Mouse (Mus musculus) intestine, embryonic 14.5 days (tissue): ENCODE measurements around the gene H2-DMa. TPM values are rescaled to one million over a fixed set of nuclear protein-coding genes. Genes with fewer than 3 reads are reported as not detected.

ENCODE experiments used
- ATAC-seq: fragments of 200-750 bp; cut with Nextera tagmentation; replicated peaks from 2 replicates; pipeline ENCODE4 v1.8.0; 2017; ENCODE audit warnings: low read depth, moderate number of reproducible peaks, moderate TSS enrichment, moderate library complexity; ENCODE audit not compliant: low FRiP score, low TSS enrichment
- DNase-seq: peaks from one replicate; pipeline ENCODE4 v3.0.0-alpha.2; 2018; ENCODE audit warnings: low spot score
- H3K27ac ChIP-seq: fragments of 300-500 bp; sonication (generic); 2 replicates; pipeline ENCODE4 v1.5.1; 2014; ENCODE audit warnings: low read depth, mild to moderate bottlenecking, control low read depth
- H3K27me3 ChIP-seq: fragments of 300-500 bp; sonication (generic); replicated peaks from 2 replicates; pipeline ENCODE4 v1.6.1; 2014; ENCODE audit warnings: low read length, control low read depth; ENCODE audit not compliant: control insufficient read depth, insufficient read depth
- H3K36me3 ChIP-seq: fragments of 300-500 bp; sonication (generic); 2 replicates; pipeline ENCODE4 v1.6.1; 2014; ENCODE audit warnings: low read length, control low read depth; ENCODE audit not compliant: control insufficient read depth, insufficient read depth
- H3K4me1 ChIP-seq: fragments of 300-500 bp; sonication (generic); replicated peaks from 2 replicates; pipeline ENCODE4 v1.6.1; 2014; ENCODE audit warnings: low read length, control low read depth, mixed read lengths; ENCODE audit not compliant: control insufficient read depth, insufficient read depth
- H3K4me2 ChIP-seq: fragments of 300-500 bp; sonication (generic); 2 replicates; pipeline ENCODE4 v1.6.1; 2014; ENCODE audit warnings: low read length
- H3K4me3 ChIP-seq: fragments of 300-500 bp; sonication (generic); 2 replicates; pipeline ENCODE4 v1.5.1; 2014; ENCODE audit warnings: low read depth, low read length, control low read depth, mixed read lengths
- H3K9ac ChIP-seq: fragments of 300-500 bp; sonication (generic); 2 replicates; pipeline ENCODE4 v1.6.1; 2014; ENCODE audit warnings: mild to moderate bottlenecking, low read length
- H3K9me3 ChIP-seq: fragments of 300-500 bp; sonication (generic); 2 replicates; pipeline ENCODE4 v1.6.1; 2016; ENCODE audit warnings: low read length, control low read depth; ENCODE audit not compliant: control insufficient read depth
- WGBS: fragments of 180-500 bp; shearing (Covaris S2); extraction: QIAGEN DNeasy Blood & Tissue Kit; methylation state at CpG from one replicate; pipeline ENCODE4 v1.1.7; 2014; 5-methylcytosine and 5-hydroxymethylcytosine counted together
- polyA plus RNA-seq: library from polyadenylated mRNA; unstranded; fragments of >200 nt; fragmentation: Nextera tagmentation; extraction: Ambion mirVana; gene quantifications from 2 replicates; pipeline ENCODE4 v1.2.1, GENCODE M21; 2014

H2-DMa gene
- polyA plus RNA-seq, 1 experiment from 2014 or later, result 11.0 TPM

GRCm38 (mm10) chr17:34118873-34119248 lies 480 bp upstream of the H2-DMa start:
- Histone ChIP-seq H3K4me2 (peak overlapping the region; percentile 97), H3K4me3 (peak overlapping the region; percentile 95), H3K27ac (peak overlapping the region; percentile 100), H3K9ac (peak overlapping the region; percentile 89), H3K27me3 (no peaks in the 10 kb centered on the region), H3K36me3 (peaks cover 51% of the 10 kb centered on the region), H3K9me3 (no peaks in the 10 kb centered on the region), H3K4me1 (peaks cover 13% of the 10 kb centered on the region)
- WGBS, result under 1% methylated on average over 36 of the region's 38 CpGs
- DNase-seq, result no peak
- ATAC-seq, result no peak

- WGBS, result under 1% methylated on average over 41 of the region's 42 CpGs
- ATAC-seq (peak; percentile 5), DNase-seq (peak; percentile 90)
- Histone ChIP-seq H3K9me3 (no peaks in the 10 kb centered on the region), H3K9ac (peak overlapping the region; percentile 96), H3K36me3 (peaks cover 37% of the 10 kb centered on the region), H3K4me2 (peak overlapping the region; percentile 97), H3K4me1 (peaks cover 22% of the 10 kb centered on the region), H3K27ac (peak overlapping the region; percentile 100), H3K27me3 (no peaks in the 10 kb centered on the region), H3K4me3 (peak overlapping the region; percentile 95)
Measured at GRCm38 (mm10) chr17:34120180-34120723, 911 bp downstream of the H2-DMa start.

- peak overlapping the region; percentile 95 for H3K4me3 ChIP-seq
- ATAC-seq, result peak; percentile 6
- peaks cover 16% of the 10 kb centered on the region; the same call in 1 of the 2 replicates for H3K4me1 ChIP-seq
- H3K36me3 ChIP-seq, result peaks cover 31% of the 10 kb centered on the region
- under 1% methylated on average over 29 of the region's 31 CpGs for WGBS
- no peaks in the 10 kb centered on the region for H3K27me3 ChIP-seq
- H3K9ac ChIP-seq, result peak overlapping the region; percentile 96
- DNase-seq, result peak; percentile 92
- H3K9me3 ChIP-seq, result no peaks in the 10 kb centered on the region
- H3K27ac ChIP-seq, result peak overlapping the region; percentile 100
- H3K4me2 ChIP-seq, result peak overlapping the region; percentile 97
Measured at GRCm38 (mm10) chr17:34120814-34121171, 1.5 kb downstream of the H2-DMa start.

GRCm38 (mm10) chr17:34121172-34121878 lies 2.0 kb downstream of the H2-DMa start:
- Histone ChIP-seq H3K27ac (peak overlapping the region; percentile 100), H3K4me3 (peak overlapping the region; percentile 95), H3K4me1 (peaks cover 13% of the 10 kb centered on the region; the same call in 1 of the 2 replicates), H3K27me3 (no peaks in the 10 kb centered on the region), H3K36me3 (peaks cover 26% of the 10 kb centered on the region), H3K4me2 (peak overlapping the region; percentile 97), H3K9me3 (no peaks in the 10 kb centered on the region), H3K9ac (peak overlapping the region; percentile 96)
- ATAC-seq (peak; percentile 12), DNase-seq (peak; percentile 92)
- 0% methylated on average over 32 of the region's 35 CpGs for WGBS

GRCm38 (mm10) chr17:34121879-34122187 lies 2.5 kb downstream of the H2-DMa start:
- H3K4me2 ChIP-seq, result peak overlapping the region; percentile 97
- DNase-seq (no peak), ATAC-seq (no peak; the same call in 1 of the 2 replicates)
- H3K9ac ChIP-seq, result peak overlapping the region; percentile 96
- peak overlapping the region; percentile 95 for H3K4me3 ChIP-seq
- under 1% methylated on average over 10 of the region's 10 CpGs for WGBS
- H3K4me1 ChIP-seq, result peaks cover 18% of the 10 kb centered on the region; the same call in 1 of the 2 replicates
- H3K27me3 ChIP-seq, result no peaks in the 10 kb centered on the region
- H3K9me3 ChIP-seq, result no peaks in the 10 kb centered on the region
- peak overlapping the region; percentile 100 for H3K27ac ChIP-seq
- H3K36me3 ChIP-seq, result peaks cover 21% of the 10 kb centered on the region

GRCm38 (mm10) chr17:34122188-34122984 lies 3.0 kb downstream of the H2-DMa start, which contains the start of gene Brd2:
Gene Brd2 (minus strand): TSS chr17:34122634.
- H3K27ac ChIP-seq, result peak within 1 kb of the TSS; percentile 100

GRCm38 (mm10) chr17:34123111-34123510 lies 3.8 kb downstream of the H2-DMa start:
- Histone ChIP-seq H3K4me3 (peak overlapping the region; percentile 95), H3K27ac (peak overlapping the region; percentile 100), H3K4me2 (peak overlapping the region; percentile 97), H3K4me1 (peaks cover 29% of the 10 kb centered on the region; the same call in 1 of the 2 replicates), H3K27me3 (no peaks in the 10 kb centered on the region), H3K9me3 (no peaks in the 10 kb centered on the region), H3K9ac (peak overlapping the region; percentile 96), H3K36me3 (peaks cover 9% of the 10 kb centered on the region)
- 3% methylated on average over 7 of the region's 7 CpGs for WGBS
- DNase-seq (no peak), ATAC-seq (no peak)

More at GRCm38 (mm10) chr17:34122188-34122984, 3.0 kb downstream of the H2-DMa start, which contains the start of gene Brd2:
- Histone ChIP-seq H3K4me2 (peak within 1 kb of the TSS; percentile 97), H3K4me3 (peak within 1 kb of the TSS; percentile 95), H3K9me3 (no peaks in the 10 kb centered on the region), H3K4me1 (peaks cover 23% of the 10 kb centered on the region; the same call in 1 of the 2 replicates), H3K27me3 (no peaks in the 10 kb centered on the region), H3K9ac (peak within 1 kb of the TSS; percentile 96), H3K36me3 (peaks cover 15% of the 10 kb centered on the region)
- ATAC-seq (peak; percentile 30), DNase-seq (peak; percentile 99)
- under 1% methylated on average over 59 of the region's 75 CpGs for WGBS

GRCm38 (mm10) chr17:34123518-34123917 lies 4.2 kb downstream of the H2-DMa start:
- Histone ChIP-seq H3K27ac (peak overlapping the region; percentile 100), H3K4me2 (peak overlapping the region; percentile 97), H3K4me3 (peak overlapping the region; percentile 95), H3K27me3 (no peaks in the 10 kb centered on the region), H3K36me3 (peaks cover 5% of the 10 kb centered on the region; the same call in 1 of the 2 replicates), H3K9ac (peak overlapping the region; percentile 96), H3K9me3 (no peaks in the 10 kb centered on the region), H3K4me1 (peaks cover 32% of the 10 kb centered on the region; the same call in 1 of the 2 replicates)
- WGBS, result 0% methylated on average over 2 of the region's 2 CpGs
- no peak for ATAC-seq
- no peak for DNase-seq
